Mouse (Mus musculus): ENCODE data around the gene Utp14b.

GRCm38 (mm10) chr1:78701740-78702139 is 43.9 kb downstream of the Utp14b start:
- TF ChIP-seq EP300 (optimal IDR thresholded peaks at IDR 0.05) (no peak), CTCF (IDR thresholded peaks at IDR 0.05; ENCODE audit: low read depth) (no peak)
